Mouse (Mus musculus): ENCODE data around the gene Cc2d1a.

DNA sequence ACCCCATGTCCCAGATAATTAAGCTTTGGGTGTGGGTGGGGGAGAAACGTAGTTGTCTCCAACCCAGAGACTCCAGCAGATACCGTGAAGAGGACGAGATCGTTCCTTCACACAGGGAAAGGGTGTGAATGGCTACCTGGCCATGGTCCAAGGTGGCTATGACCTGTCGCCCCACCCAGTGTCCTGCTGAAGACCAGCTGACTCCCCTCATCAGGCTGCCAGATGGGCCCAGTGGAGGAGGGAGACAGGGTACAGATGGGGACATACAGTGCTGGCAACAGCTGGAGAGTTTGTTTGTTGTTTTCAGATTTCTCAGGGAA lies 755 bp upstream of the Cc2d1a start:
- TF ChIP-seq CTCF (IDR thresholded peaks at IDR 0.05): no peak
- no peak for TF ChIP-seq EP300 (IDR thresholded peaks at IDR 0.05)
